Mouse (Mus musculus): ENCODE data around the gene Fbxo5. TPM values are rescaled to one million over a fixed set of nuclear protein-coding genes. Genes with fewer than 3 reads are reported as not detected.

Gene Fbxo5
- total RNA-seq, 2 experiments from 2014 or later: 39.0 to 94.5 TPM

DNA sequence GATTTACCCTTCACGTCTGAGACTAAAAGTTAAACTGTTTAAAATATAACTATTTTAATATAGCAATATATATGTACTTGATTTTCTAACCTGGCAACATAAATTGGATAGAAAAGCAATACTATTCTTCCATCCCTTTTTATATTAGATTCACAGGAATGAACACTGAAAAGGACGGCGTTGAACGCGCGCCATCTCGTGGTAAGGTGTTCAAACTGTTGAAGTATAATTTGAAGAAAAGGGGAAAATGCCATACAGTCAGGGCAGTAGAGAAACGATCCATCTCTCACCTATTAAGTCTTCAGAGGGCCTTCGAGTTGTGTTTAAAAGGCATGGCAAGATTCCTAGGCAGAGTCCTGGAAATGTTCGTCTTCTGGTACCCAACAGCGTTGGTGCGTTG is 14.7 kb downstream of the Fbxo5 start:
- ATAC-seq (replicated peaks; ENCODE audit: low FRiP score, low TSS enrichment, poor library complexity, severe bottlenecking): 0 out of 2 replicates have a peak, but pooled peaks have one; percentile 51

DNA sequence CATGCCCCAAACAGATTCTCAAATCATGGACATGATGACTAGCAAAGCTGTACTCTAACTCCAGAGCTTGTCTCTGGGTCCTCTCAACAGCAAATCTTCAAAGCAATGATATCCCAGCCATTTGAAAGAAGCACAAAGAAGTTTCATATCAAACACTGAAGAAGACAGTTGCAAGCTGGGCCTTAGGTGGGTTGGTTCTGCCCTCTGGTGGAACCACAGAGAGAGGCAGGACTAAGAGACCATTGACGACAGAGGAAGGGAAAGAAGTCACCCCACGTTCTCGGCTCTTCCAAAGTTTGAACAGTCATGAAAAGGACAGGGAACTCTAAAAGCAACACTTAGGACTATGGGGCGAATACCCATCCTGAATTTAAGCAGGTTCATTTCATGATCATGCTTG is 18.5 kb downstream of the Fbxo5 start:
- peak; percentile 94 for ATAC-seq (replicated peaks; ENCODE audit: low FRiP score, low TSS enrichment, poor library complexity, severe bottlenecking)

Other genes starting within 250 kb of the Fbxo5 start
- gene Myct1, start 211.8 kb downstream of the Fbxo5 start, total RNA-seq (2014; fragmentation: Nextera tagmentation): 2.9 and 3.6 TPM in 2 replicates
- gene Myct1, start 211.8 kb downstream of the Fbxo5 start, total RNA-seq (2017): 3.0 and 10.1 TPM in 2 replicates
- 0.46 TPM in 1 of 2 replicates, not detected in the other for gene Vip, start 166.4 kb downstream of the Fbxo5 start, total RNA-seq (2014; fragmentation: Nextera tagmentation)
- not detected in 2 replicates for gene Vip, start 166.4 kb downstream of the Fbxo5 start, total RNA-seq (2017)
- 13.1 and 16.3 TPM in 2 replicates for gene Mtrf1l, start 18.3 kb upstream of the Fbxo5 start, total RNA-seq (2014; fragmentation: Nextera tagmentation)
- 24.3 and 49.2 TPM in 2 replicates for gene Mtrf1l, start 18.3 kb upstream of the Fbxo5 start, total RNA-seq (2017)
- not detected in 2 replicates for gene Rgs17, start 116.8 kb upstream of the Fbxo5 start, total RNA-seq (2014; fragmentation: Nextera tagmentation)
- gene Rgs17, start 116.8 kb upstream of the Fbxo5 start, total RNA-seq (2017): not detected in 2 replicates

All from megakaryocyte-erythroid progenitor cell, adult 5-6 weeks (primary cell).